Mouse (Mus musculus) heart, postnatal 10 days (tissue): ENCODE measurements around the gene Kl. TPM values are rescaled to one million over a fixed set of nuclear protein-coding genes. Genes with fewer than 3 reads are reported as not detected.

Source experiments
- DNase-seq, 2 experiments: peaks; one replicate each; pipeline ENCODE4 v3.0.0; 2021
- intact Hi-C: fragments of 180-260 bp; cut with DNase I; formaldehyde crosslinking; loops from one replicate; pipeline ENCODE4 v1.15.1; 2025
- total RNA-seq, 2 experiments: library from RNA; stranded (reverse); gene quantifications; 2 replicates each; pipeline ENCODE4 v1.2.3; 2021

Gene Kl
- total RNA-seq: under 1 TPM in 1 of 2 experiments, not detected in 1; 0.05 TPM

DNA sequence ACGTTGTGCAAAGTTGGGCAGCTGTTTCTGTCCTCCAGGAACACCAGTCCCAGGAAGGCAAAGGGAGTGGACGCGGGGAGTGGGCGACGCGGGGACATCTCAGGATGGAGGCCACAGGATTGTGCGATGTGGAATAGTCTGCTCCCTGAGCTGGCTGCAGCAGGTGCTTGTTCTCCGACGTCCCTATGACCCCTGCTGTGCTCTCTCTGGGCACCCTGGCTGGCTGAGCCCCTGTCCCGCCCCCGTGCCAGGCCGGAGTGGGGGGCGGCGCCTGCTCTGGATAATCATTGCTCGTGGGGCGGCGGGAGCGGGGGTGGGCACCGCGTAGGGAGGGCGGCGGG, at the start of gene Kl:
Gene Kl (plus strand): TSS at position 280 of the 341 bp plus-strand sequence.
- intact Hi-C loops: no loop called here
- no peak for DNase-seq

DNA sequence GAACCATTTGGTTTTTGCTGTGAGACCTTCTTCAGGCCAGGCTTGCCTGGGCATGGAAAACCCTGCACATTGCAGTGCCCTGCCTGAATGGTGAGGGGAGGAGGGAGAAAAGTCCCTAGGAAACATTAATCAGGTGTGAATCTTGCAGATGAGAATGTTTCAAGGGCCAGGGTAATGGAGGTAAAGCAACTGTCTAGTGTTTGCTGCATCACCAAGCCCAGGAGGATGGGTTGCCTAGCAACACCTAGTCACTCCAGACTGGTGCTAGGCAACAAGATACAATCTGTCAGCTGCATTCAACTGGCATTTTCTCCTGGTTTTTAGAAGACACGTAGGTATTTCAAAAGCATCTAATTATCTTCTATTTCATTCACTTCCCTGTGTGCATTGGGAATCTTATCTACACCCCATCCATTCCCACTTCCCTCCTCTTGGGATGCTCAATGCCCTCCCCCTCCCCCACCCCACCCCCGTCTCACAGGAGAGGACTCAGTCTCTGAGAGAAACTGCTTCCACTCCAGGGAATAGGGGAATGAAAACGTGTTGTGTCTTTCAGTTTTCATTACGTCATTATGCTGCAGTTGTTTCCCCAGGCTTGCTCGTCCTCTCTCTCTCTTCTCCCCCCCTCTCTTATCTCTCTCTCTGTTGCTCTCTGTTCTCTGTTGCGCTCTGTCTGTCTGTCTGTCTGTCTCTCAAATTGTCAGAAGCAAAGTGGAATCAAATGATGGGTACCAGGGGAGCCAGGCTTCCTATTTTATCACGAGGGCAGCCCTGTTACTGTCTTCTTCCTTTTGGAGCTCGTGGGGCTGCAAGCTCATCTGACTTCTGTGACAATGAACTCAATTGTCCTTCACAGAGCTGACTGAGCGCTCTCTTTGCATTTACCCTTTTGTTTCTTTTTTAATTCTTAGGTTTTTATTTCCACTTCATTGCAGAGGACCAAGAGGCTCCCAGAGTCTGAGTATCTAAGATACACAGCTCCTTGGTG, 46.1 kb upstream of the Kl start:
- intact Hi-C loops: no loop called here
- no peak for DNase-seq

DNA sequence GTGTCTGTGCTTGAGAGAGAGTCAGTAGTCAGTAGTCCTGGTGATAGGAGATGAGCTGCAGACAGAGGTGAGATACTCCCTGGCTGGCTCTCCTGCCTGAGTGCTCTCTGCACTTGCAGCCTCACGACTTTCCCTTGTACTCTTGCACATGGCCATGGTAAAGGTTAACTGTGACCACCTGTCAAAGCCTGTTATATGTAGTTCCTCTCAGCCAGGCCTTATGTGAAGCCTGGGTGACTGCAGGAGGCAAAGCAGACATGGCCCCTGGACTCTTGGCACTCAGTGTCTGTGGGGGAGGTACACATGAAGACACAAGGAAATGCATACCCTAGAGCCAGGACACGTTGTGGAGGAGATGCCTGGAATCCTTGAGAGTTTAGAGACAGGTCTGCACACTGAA, 40.3 kb upstream of the Kl start:
- peak in 1 of 2 experiments; percentile 4 for DNase-seq
- intact Hi-C loops: no loop called here

GRCm38 (mm10) chr5:150912656-150913055, 39.8 kb upstream of the Kl start:
- intact Hi-C loops: no loop called here
- DNase-seq: peak in 1 of 2 experiments; percentile 6

- intact Hi-C loops: no loop called here
- DNase-seq: no peak
These were observed 37.0 kb upstream of the Kl start for GRCm38 (mm10) chr5:150915080-150916055.

DNA sequence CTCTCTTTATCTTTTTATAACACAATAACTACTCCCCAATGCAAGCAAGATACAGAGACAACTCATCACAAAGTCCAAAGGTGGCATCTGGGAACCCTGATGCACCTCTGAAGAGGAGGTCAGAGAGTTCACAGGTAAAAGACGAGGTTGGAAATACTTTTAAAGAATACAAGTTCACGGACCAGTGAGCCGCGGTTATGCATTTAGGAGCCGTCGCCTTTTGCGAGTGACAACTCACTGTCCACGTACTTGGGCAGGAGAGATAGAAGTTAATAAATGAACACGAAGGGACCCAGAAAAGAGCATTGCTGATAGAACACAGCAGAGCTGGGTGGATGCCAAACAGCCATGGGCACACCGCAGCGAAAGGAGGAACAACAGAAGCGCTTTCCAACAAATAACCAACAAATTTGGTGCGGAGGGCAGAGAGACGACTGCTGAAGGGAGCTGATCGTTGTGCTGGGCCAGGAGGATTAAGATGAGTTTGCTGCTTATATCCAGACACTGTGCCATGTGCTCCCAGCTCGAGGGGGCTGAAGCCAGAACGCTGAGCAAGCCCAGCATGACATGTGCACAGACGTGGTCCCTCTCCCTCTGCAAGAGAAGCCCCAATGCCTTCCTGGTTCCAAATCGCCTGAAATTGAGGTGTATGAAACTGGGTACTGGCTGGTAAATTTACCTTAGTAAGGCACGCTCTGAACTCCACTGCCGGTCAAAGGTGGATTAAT, 35.1 kb upstream of the Kl start:
- no peak for DNase-seq
- intact Hi-C loops: no loop called here

GRCm38 (mm10) chr5:150918599-150918998, 33.8 kb upstream of the Kl start:
- DNase-seq: no peak
- intact Hi-C loops: no loop called here

- intact Hi-C loops: no loop called here
- no peak for DNase-seq
These were observed 33.1 kb upstream of the Kl start for GRCm38 (mm10) chr5:150919269-150919668.

- no peak for DNase-seq
- intact Hi-C loops: no loop called here
These were observed 32.4 kb upstream of the Kl start for GRCm38 (mm10) chr5:150919961-150920360.

DNA sequence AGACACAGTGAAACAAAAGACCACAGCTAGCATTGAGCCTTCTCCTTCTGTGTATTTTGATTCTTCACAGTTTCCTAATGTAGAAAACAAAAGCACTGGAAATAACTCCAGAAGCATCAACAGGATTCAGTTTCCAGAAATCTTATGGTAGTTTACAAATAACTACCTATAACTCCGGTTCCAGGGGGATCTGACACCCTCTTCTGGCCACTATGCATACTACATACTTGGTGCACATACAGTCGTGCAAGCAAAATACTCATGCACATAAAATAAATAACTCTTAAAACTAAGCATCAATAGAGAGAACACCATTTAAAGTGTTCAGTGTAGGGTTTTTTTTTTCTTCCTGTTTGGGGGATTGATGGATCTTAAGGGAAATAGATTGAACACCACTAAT, 23.0 kb upstream of the Kl start:
- intact Hi-C loops: no loop called here
- no peak for DNase-seq

GRCm38 (mm10) chr5:150932596-150932995, 19.8 kb upstream of the Kl start:
- no peak for DNase-seq
- intact Hi-C loops: no loop called here

- intact Hi-C loops: no loop called here
- DNase-seq: no peak
These were observed 16.2 kb upstream of the Kl start for GRCm38 (mm10) chr5:150936213-150936612.

DNA sequence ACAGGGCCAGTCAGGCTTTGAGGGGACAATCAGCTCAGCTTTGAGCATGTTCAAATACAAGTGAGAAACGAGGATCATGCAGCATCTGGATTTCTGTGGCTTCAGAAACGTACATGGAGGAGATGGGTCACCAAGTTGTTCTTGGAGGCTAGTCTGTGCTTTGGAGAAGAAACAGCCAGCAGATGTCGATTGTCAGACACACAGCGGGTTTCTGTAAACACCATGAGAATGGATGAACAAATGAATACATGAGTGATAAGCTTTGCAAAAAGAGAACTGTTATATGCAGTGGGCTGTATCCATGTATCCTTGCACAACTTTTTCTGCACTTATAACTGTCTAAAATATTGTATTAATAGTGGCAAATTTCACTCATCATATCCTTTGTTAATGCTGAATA, 15.6 kb upstream of the Kl start:
- peak in 1 of 2 experiments; percentile 13 for DNase-seq
- intact Hi-C loops: no loop called here

GRCm38 (mm10) chr5:150937501-150937900, 14.9 kb upstream of the Kl start:
- DNase-seq: no peak

GRCm38 (mm10) chr5:150945576-150945975, 6.8 kb upstream of the Kl start:
- intact Hi-C loops: no loop called here
- no peak for DNase-seq

More at GRCm38 (mm10) chr5:150937501-150937900, 14.9 kb upstream of the Kl start:
- intact Hi-C loops: no loop called here

GRCm38 (mm10) chr5:150949131-150949530, 3.3 kb upstream of the Kl start:
- intact Hi-C loops: no loop called here
- DNase-seq: no peak

DNA sequence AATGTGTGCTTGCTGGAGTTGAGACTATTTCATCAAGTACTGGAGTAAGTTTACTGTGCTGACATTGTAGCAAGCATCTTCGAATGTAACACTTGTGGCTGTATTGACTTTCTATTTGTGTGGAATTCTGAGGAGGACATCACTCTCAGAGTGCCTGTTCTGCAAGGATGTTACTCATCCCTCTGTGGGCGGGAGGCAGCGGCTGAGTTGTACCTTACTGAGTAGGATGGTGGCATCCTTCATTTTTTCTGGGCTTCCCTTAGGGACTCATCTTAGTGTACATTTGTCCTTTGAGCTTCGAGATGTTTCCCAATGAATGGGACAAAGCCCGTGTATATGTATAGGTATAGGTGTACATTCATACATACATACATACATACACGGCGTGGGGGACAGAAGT, 1.1 kb upstream of the Kl start:
- DNase-seq: no peak
- intact Hi-C loops: no loop called here

GRCm38 (mm10) chr5:150952669-150953521, 488 bp downstream of the Kl start:
- intact Hi-C loops: no loop called here
- peak; percentile 8 to 21 for DNase-seq

DNA sequence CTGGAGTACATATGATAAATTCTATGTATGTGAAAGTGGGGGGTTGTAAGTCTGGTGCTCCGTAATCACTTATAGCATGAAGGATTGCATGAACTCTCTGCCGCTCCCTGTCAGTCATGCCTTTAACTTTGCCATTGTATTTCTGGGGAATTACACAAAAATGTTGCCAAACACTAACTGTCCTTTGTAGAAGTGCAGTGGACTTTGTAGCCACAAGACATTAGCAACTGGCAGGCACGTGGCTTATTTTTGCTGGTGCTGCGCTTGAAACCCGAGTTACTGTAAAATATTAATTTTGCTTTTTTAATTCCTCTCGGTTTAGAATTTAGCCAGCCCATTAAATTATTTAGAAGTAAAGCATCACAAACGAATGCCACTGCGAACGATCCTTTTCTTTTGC, 2.4 kb downstream of the Kl start:
- intact Hi-C loops: no loop called here
- DNase-seq: no peak

DNA sequence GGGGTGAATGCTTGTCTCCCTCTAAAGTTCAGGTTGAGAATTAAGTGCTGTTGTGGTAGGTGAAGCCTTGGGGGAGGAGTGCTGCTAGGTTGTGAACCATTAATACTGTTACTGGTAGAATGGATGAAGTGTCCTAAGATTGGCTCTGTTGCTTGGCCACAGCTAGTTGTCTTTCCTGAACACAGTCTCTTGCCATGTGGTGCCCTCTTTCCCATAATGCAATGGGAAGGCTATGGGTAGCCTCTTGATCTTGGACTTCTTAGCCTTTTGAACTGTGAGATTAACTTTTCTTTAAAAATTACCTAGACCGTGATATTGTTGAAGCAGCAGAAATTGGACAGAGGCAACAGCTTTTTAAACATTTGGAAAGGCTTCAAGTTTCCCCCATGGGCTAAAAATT, 7.5 kb downstream of the Kl start:
- no peak for DNase-seq
- intact Hi-C loops: no loop called here
